Mouse (Mus musculus): ENCODE measurements around the gene Astn1.

GRCm38 (mm10) chr1:158355177-158356050, 6.7 kb upstream of the Astn1 start:
- TF ChIP-seq POLR2A (IDR thresholded peaks at IDR 0.05; ENCODE audit: extremely low read depth, insufficient read depth, low read length) (no peak), CTCF (IDR thresholded peaks at IDR 0.05; ENCODE audit: low read depth, low read length) (no peak)
